Mouse (Mus musculus): ENCODE measurements around the gene Gm20441.

- TF ChIP-seq CTCF (conservative IDR thresholded peaks at IDR 0.05; ENCODE audit: insufficient read depth, insufficient read length, low read depth, low read length) (0 out of 2 replicates have a peak, but pooled peaks have one; percentile 2), POLR2A (IDR thresholded peaks at IDR 0.05; ENCODE audit: low read depth, low read length) (no peak)
Measured at GRCm38 (mm10) chr10:75797619-75798175, 16.9 kb upstream of the Gm20441 start.

Measured in kidney, adult 2 months (tissue).